Mouse (Mus musculus) thymus, adult 18-20 months (tissue): ENCODE results near the gene Gm17783.
"Not testable (repeated sequence)": the region's sequence is repeated elsewhere in the genome, so short reads cannot be mapped to it uniquely, and the experiment has no call there.

Source experiments
- DNase-seq, 2 experiments: peaks; one replicate each; pipeline ENCODE4 v3.0.0; 2022; ENCODE audit warnings: mixed read lengths in 2 of 2

Gene Gm17783

GRCm38 (mm10) chr16:45531950-45532349 lies at the start of gene Gm17783:
Gm17783 (minus strand) TSS chr16:45532050.
- no peak for DNase-seq

GRCm38 (mm10) chr16:45579883-45580282 lies 48.0 kb upstream of the Gm17783 start:
- DNase-seq = no peak

- DNase-seq = no peak
These were observed 40.5 kb upstream of the Gm17783 start for GRCm38 (mm10) chr16:45572307-45572706.

- DNase-seq = no peak
These were observed 29.9 kb upstream of the Gm17783 start for GRCm38 (mm10) chr16:45561747-45562146.

- DNase-seq = no peak
These were observed 19.7 kb upstream of the Gm17783 start for GRCm38 (mm10) chr16:45551579-45551978.

GRCm38 (mm10) chr16:45547982-45548381 lies 16.1 kb upstream of the Gm17783 start:
- no peak for DNase-seq

- no peak for DNase-seq
These were observed 12.5 kb upstream of the Gm17783 start for GRCm38 (mm10) chr16:45544341-45544740.

- DNase-seq = no peak
These were observed 10.3 kb upstream of the Gm17783 start for GRCm38 (mm10) chr16:45542108-45542507.

- DNase-seq = not testable (repeated sequence)
These were observed 6.5 kb upstream of the Gm17783 start for GRCm38 (mm10) chr16:45538342-45538741.

- DNase-seq = no peak
These were observed 3.2 kb upstream of the Gm17783 start, which contains the start of gene Slc9c1 for GRCm38 (mm10) chr16:45535009-45535408. Slc9c1 (plus strand) TSS chr16:45535309.

GRCm38 (mm10) chr16:45525551-45525950 lies 6.3 kb downstream of the Gm17783 start:
- DNase-seq = no peak

GRCm38 (mm10) chr16:45495326-45495725 lies 36.5 kb downstream of the Gm17783 start:
- DNase-seq = no peak

GRCm38 (mm10) chr16:45492927-45493326 lies 38.9 kb downstream of the Gm17783 start, which contains the start of gene Gm609:
Gm609 (minus strand) TSS chr16:45492969.
- no peak for DNase-seq

GRCm38 (mm10) chr16:45476991-45477390 lies 54.9 kb downstream of the Gm17783 start:
- no peak for DNase-seq

GRCm38 (mm10) chr16:45471836-45472235 lies 60.0 kb downstream of the Gm17783 start:
- DNase-seq = not testable (repeated sequence)
